Mouse (Mus musculus): ENCODE results near the gene Pappa.

Pappa gene

GRCm38 (mm10) chr4:65278451-65279271 lies 154.7 kb downstream of the Pappa start:
- DNase-seq: no peak

- no peak for DNase-seq
Measured at GRCm38 (mm10) chr4:65279272-65279653, 155.3 kb downstream of the Pappa start.

DNA sequence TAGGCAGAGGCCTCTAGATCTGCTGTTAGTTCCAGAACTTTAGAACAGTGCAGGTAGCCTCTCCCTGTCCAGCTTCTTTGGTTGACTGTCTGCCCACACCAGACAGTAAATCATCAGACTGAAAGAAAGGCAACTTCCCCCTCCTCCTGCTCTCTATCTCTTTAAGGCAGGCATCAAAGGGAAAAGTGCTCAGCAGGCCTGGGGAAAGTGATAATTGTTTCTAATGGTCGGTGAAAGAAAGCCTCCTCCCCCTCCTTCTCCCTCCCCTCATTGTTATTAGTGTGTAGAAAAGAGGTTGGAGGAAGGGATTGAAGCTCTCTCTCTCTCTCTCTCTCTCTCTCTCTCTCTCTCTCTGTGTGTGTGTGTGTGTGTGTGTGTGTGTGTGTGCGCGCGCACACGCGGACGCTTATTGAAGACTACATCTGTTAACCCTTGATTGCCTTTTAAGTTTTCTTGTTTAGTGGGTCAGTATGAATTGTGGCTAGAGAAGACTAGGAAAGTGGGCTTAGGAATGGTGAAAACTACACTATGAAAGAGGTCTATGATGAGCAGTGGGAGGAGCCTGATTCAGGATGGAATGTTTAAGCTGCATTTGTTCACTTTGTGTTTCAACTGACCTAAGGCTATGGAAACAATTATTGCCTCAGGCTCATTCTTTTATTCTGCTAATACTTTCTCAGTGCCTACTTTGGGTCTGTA lies 156.2 kb downstream of the Pappa start:
- no peak for DNase-seq

- no peak for DNase-seq
Measured at GRCm38 (mm10) chr4:65280888-65281287, 156.9 kb downstream of the Pappa start.

- no peak for DNase-seq
Measured at GRCm38 (mm10) chr4:65283611-65284010, 159.6 kb downstream of the Pappa start.

DNA sequence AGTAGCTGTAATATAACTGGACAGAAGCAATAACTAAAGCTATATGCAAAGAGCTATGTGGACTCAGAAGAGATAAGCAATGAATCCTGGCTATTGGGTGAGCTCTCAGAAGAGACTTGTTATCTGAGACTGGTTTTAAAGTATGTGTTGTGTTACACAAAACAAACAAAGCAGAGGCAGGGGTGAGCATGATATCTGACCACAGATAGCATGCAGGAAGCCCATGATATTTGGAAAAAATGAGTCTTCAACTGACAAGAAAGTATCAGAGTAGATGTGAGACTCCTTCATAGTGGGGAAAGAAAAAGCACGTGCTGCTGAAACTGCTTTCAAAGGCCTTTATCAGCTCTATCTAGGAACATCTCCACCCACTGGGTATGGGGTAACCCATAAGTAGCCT lies 161.2 kb downstream of the Pappa start:
- DNase-seq: no peak

- no peak for DNase-seq
Measured at GRCm38 (mm10) chr4:65289247-65289646, 165.3 kb downstream of the Pappa start.

- no peak for DNase-seq
Measured at GRCm38 (mm10) chr4:65295741-65296140, 171.8 kb downstream of the Pappa start.

- peak; percentile 8 for DNase-seq
Measured at GRCm38 (mm10) chr4:65296356-65296967, 172.5 kb downstream of the Pappa start.

DNA sequence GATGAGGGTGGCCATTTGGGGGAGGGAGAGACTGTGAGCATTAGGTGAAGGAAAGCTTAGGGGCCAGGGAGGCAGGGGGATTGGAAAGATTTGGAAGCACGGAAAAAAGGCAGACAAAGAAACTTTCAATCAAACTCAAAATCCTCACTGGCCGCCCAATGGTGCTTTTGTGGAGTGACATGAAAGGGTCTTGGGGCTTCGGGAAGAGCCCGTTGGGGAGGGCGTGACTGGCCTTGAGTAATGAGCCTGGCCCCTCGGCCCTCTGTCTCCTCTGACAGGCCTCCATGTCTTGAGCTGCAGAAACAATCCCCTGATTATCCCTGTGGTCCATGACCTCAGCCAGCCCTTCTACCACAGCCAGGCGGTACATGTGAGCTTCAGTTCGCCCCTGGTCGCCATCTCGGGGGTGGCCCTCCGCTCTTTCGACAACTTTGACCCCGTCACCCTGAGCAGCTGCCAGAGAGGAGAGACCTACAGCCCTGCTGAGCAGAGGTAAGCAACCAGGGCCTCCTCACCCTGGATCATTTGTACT lies 173.1 kb downstream of the Pappa start:
- DNase-seq: no peak

DNA sequence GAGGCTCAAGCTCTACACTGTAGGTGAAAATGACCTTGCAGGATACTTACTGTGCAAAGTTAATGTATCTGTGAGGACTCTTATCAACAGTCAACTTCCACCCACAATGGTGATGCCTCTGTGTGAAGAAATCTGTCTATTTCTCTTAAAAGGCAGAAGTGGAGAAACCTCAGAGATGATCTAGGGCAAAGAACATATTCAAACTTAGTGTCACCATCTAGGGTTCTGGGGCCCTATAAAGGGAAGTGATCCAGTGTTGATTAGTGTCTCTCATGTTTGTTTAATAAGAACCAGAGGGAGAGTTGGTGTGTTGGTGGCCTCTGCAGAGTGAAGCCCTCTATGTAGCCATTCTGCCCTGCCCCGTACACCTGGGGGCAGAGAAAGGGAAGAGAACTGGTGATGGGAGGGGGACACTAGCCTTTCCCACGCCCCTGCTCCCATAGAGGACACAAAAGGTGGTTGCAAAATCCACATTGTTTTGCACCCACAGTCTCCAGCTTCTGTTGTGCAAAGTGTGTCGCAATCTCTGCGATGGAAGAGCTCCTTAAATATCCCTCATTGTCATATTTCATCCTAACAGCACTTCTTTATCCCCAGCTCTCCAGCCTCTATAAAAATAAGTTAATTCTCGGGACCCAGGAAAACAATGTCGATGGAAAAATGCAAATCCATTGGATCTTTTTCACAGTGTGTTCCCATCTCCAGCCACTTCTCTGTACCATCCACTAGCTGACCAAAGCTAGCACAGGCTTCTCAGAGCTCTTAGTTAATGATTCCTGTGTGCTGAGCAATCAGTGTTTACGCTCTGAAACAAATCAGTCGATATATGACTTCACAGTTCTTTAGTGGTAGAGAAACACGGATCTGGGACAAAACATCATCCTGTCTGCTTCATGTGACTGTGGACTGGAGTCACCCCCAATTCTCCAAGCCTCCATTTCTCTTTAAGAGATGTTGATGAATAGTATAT lies 174.5 kb downstream of the Pappa start:
- no peak for DNase-seq

DNA sequence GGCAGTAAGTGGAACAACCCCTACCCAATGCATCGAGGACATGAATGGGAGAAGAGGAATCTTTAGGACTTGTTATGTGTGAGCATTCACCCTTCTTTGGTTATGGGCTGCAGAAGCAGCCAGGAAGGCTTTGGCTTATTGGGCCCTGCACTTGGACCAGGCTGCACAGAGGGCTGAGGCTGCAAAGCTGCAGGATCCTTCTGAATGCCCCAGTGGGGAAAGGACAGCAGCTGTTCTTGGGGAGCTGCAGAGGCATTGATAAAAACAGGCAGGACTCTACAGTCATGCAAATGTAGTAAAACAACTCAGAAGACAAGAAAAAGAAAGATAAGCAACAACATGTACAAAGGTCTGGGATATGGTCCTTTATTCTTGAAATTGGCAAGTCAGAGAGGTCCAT lies 175.4 kb downstream of the Pappa start:
- DNase-seq: no peak

GRCm38 (mm10) chr4:65300431-65300830 lies 176.5 kb downstream of the Pappa start:
- DNase-seq: no peak

- DNase-seq: no peak
Measured at GRCm38 (mm10) chr4:65302666-65303065, 178.7 kb downstream of the Pappa start.

DNA sequence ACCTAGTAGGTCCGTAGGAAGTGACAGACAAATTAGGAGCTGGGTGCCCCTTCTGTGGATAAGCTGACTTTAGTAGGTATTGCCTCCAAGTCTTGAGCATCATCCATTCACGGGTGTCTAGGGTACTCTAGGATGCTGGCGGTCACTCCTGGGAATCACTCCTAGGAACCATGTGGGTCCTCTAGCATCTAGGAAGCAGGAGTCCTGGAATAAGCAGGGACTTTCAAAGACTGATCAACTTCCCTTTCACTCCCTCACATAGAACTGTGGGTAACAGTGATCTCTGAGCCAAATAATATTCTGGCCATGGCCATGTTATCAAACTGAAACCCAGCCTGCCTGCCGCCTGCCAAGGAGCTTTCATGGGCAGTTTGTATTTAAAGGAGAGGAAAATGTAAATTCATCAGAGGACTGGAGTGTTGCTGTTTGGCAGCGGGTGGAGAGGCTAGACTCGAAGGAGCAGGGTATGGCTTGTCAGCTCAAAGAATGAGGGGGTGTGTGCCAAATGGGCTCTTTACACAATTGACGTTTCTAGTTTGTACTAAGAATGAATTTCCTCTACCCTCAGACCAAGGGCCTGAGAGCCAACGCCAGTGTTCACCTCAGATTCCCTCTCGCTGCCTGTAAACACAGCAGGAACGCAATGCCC lies 194.0 kb downstream of the Pappa start:
- DNase-seq: no peak

DNA sequence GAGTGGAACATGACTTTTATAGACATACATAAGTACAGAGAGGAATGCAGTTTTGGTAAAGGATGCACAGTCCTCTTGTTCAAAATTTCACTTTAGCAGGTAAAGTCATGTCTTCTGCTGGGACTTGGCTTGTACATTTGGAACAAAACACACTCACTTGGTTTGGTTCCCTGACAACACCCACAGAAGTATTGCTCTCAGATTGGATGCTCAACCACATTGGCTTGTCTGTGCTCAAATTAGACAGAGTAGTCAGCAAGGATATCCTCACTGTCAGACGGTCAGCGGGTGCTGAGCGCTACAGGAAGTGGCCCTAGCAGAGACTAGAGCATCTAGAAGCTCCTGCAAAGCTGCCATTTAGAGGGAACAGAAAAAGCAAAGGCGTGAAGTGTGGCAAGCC lies 197.4 kb downstream of the Pappa start:
- DNase-seq: no peak

DNA sequence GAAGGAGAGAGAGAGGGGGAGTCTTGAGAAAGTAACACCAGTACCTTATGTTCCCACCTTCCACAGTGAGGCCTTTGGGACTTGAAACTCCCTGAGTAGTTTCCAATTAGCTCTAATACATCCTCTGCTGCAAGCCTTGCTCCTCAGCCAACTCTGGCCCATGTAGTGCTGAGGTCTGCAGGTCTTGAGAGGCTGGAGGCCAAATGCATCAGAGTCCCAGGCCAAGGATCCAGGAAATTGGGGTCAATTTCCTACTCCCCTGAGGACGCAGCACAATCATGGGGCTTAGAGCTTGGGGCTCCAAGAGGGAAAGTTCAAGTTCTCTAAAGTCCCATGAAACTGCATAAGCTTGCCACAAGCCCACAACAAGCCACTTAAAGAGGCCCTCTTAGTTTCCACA lies 198.0 kb downstream of the Pappa start:
- DNase-seq: no peak

- no peak for DNase-seq
Measured at GRCm38 (mm10) chr4:65325816-65326215, 201.8 kb downstream of the Pappa start.

DNA sequence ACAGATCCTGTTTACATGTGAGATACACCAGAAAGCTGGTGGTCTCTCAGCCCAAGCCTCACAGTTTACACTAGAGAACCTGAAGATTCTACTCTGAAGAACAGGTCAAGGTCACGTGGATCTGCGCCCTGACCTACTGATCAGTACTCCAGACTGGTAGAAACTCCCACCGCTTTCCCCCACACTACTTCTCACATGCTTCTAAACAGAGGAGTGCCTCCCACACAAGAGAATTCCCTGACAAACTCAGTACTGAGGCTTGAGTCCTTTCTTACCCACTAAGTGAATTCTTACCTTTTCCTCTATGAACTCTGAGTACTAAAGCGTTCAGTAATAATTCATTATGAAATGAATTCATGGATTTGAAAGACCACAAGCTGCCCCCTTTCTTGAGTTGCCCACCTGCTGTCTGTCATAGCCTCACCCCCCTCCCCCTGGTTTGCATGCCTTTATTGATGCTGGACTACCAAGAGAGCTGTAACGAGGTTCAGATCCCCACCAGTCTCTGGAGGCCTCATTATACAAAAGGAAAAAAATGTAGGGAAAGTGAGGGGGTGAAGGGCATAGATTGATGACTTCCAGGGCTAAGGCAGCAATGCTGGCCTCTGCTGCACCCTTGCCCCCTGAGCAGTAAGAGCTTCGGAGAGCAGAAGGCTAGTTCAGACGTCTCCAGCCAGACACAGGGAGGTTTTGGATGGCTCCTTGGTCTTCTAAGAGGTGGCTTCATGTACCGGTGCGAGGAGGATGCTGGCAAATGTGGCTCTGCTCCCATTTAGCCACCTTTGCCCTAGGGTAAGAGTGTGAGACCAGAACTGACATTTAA lies 204.7 kb downstream of the Pappa start:
- DNase-seq: no peak

- no peak for DNase-seq
Measured at GRCm38 (mm10) chr4:65333718-65334117, 209.7 kb downstream of the Pappa start.

GRCm38 (mm10) chr4:65341766-65342165 lies 217.8 kb downstream of the Pappa start:
- no peak for DNase-seq
